Comparison of ENCODE assay signal across 13 mouse cellular contexts in genomic region chr7:138841436-138842151, GRCm38 (mm10). TPM values are rescaled to one million over a fixed set of nuclear protein-coding genes. Genes with fewer than 3 reads are reported as not detected.
DNase-seq lines count a peak whose midpoint lies in the region; ATAC-seq and TF ChIP-seq lines count a peak whose summit lies in the region.
"Had no signal": no experiment of that assay in that cellular context is flagged by ENCODE, and none has a peak within 500 bp of the region (broad histone marks: within the 10 kb centered on the region; RNA-seq: fewer than 3 reads in every experiment).

No protein-coding gene starts in this region.

- no peak for ATAC-seq in forebrain, embryonic 15.5 days (replicated peaks)
- no peak for ATAC-seq in kidney, postnatal 0 days (replicated peaks; ENCODE audit: low FRiP score, low read depth)
- no peak for ATAC-seq in neural tube, embryonic 13.5 days (ENCODE audit: low read depth)

- no peak for TF ChIP-seq CTCF in kidney, postnatal 0 days (IDR thresholded peaks at IDR 0.05; ENCODE audit: low read depth)

- DNase-seq in forebrain, embryonic 10.5 days (ENCODE audit: extremely low spot score, low spot score): no peak
- DNase-seq in kidney, postnatal 0 days (ENCODE audit: low spot score): peak; percentile 47
- DNase-seq in kidney, adult 8-10 months: no peak
- DNase-seq in R1 (ENCODE audit: low read depth, low spot score): peak; percentile 52
- no peak for DNase-seq in left cerebral cortex, postnatal 10 days (ENCODE audit: extremely low spot score in 1 of 2, low spot score in 2 of 2)

- H3K36me3 ChIP-seq in forebrain, embryonic 15.5 days: 0 out of 2 replicates have a peak, but pooled peaks cover 1% of the 10 kb centered on the region
- peaks cover 1% of the 10 kb centered on the region for H3K36me3 ChIP-seq in forebrain, embryonic 10.5 days (replicated peaks)
- no peaks in the 10 kb centered on the region for H3K36me3 ChIP-seq in kidney, postnatal 0 days (ENCODE audit: insufficient read depth, low read length)
- H3K36me3 ChIP-seq in neural tube, embryonic 13.5 days: peaks cover 2% of the 10 kb centered on the region

- H3K27ac ChIP-seq in forebrain, embryonic 15.5 days (replicated peaks): peak overlapping the region; percentile 61
- no peak overlapping the region for H3K27ac ChIP-seq in forebrain, embryonic 10.5 days
- no peak overlapping the region for H3K27ac ChIP-seq in kidney, postnatal 0 days
- H3K27ac ChIP-seq in neural tube, embryonic 13.5 days (replicated peaks): peak overlapping the region; percentile 59
- H3K27ac ChIP-seq: limb, embryonic 12.5 days had no signal

- peaks cover 39% of the 10 kb centered on the region for H3K4me1 ChIP-seq in forebrain, embryonic 15.5 days
- H3K4me1 ChIP-seq in forebrain, embryonic 10.5 days: peaks cover 27% of the 10 kb centered on the region
- H3K4me1 ChIP-seq in kidney, postnatal 0 days (replicated peaks; ENCODE audit: insufficient read depth, low read length): peaks cover 18% of the 10 kb centered on the region; the same call in 1 of the 2 replicates
- H3K4me1 ChIP-seq in neural tube, embryonic 13.5 days (replicated peaks): peaks cover 55% of the 10 kb centered on the region

- H3K27me3 ChIP-seq in forebrain, embryonic 15.5 days: no peaks in the 10 kb centered on the region
- H3K27me3 ChIP-seq in forebrain, embryonic 10.5 days (ENCODE audit: poor library complexity, severe bottlenecking): no peaks in the 10 kb centered on the region
- H3K27me3 ChIP-seq in kidney, postnatal 0 days (ENCODE audit: insufficient read depth, low read length): no peaks in the 10 kb centered on the region
- H3K27me3 ChIP-seq in neural tube, embryonic 13.5 days: no peaks in the 10 kb centered on the region
- H3K27me3 ChIP-seq: limb, embryonic 12.5 days; megakaryocyte, embryonic 14.5 days; Patski had no signal

- H3K4me3 ChIP-seq in forebrain, embryonic 15.5 days: no peak overlapping the region
- H3K4me3 ChIP-seq in forebrain, embryonic 10.5 days: no peak overlapping the region
- no peak overlapping the region for H3K4me3 ChIP-seq in kidney, postnatal 0 days (replicated peaks; ENCODE audit: low read depth, low read length)
- no peak overlapping the region for H3K4me3 ChIP-seq in neural tube, embryonic 13.5 days
- H3K4me3 ChIP-seq: erythroblast, embryonic 14.5 days; limb, embryonic 12.5 days; megakaryocyte, embryonic 14.5 days had no signal

- 79% methylated on average over 3 of the region's 3 CpGs for WGBS in forebrain, embryonic 15.5 days
- WGBS in forebrain, embryonic 10.5 days: 84% methylated on average over 3 of the region's 3 CpGs
- 56% methylated on average over 2 of the region's 3 CpGs for WGBS in kidney, postnatal 0 days
- WGBS in neural tube, embryonic 13.5 days: 74% methylated on average over 3 of the region's 3 CpGs

- intact Hi-C loops in left cerebral cortex, postnatal 10 days (cut with DNase I): loop anchor here (5.0 kb wide), 1 partner anchor 81 kb away; no protein-coding TSS in a partner anchor

- no peaks in the 10 kb centered on the region for H3K9me3 ChIP-seq in forebrain, embryonic 15.5 days
- no peaks in the 10 kb centered on the region for H3K9me3 ChIP-seq in forebrain, embryonic 10.5 days
- no peaks in the 10 kb centered on the region for H3K9me3 ChIP-seq in kidney, postnatal 0 days (replicated peaks; ENCODE audit: low read length)
- no peaks in the 10 kb centered on the region for H3K9me3 ChIP-seq in neural tube, embryonic 13.5 days
- H3K9me3 ChIP-seq: limb, embryonic 12.5 days; megakaryocyte, embryonic 14.5 days had no signal

- no peak overlapping the region for H3K4me2 ChIP-seq in forebrain, embryonic 15.5 days (replicated peaks)
- H3K4me2 ChIP-seq in kidney, postnatal 0 days (ENCODE audit: low read length): no peak overlapping the region
- peak overlapping the region; percentile 11; the same call in 1 of the 2 replicates for H3K4me2 ChIP-seq in neural tube, embryonic 13.5 days
- H3K4me2 ChIP-seq: heart, embryonic 11.5 days; limb, embryonic 12.5 days; lung, embryonic 14.5 days had no signal

- H3K9ac ChIP-seq in forebrain, embryonic 15.5 days (replicated peaks): no peak overlapping the region
- H3K9ac ChIP-seq in kidney, postnatal 0 days (ENCODE audit: low read depth, low read length): no peak overlapping the region
- peak overlapping the region; percentile 31; the same call in 1 of the 2 replicates for H3K9ac ChIP-seq in neural tube, embryonic 13.5 days
- H3K9ac ChIP-seq: limb, embryonic 12.5 days; lung, embryonic 14.5 days had no signal

RNA-seq across cellular contexts. Expression of gene Ppp2r2d, which starts 4.3 kb away (rescaled TPM):
- polyA plus RNA-seq in forebrain, embryonic 15.5 days (2015; fragmentation: Nextera tagmentation; extraction: Ambion mirVana): 71.3 and 73.4 TPM in 2 replicates
- polyA plus RNA-seq in forebrain, embryonic 10.5 days (2016; fragmentation: Nextera tagmentation; extraction: Ambion mirVana): 44.4 and 47.0 TPM in 2 replicates
- polyA plus RNA-seq in kidney, postnatal 0 days (2015; fragmentation: Nextera tagmentation; extraction: Ambion mirVana): 32.1 and 33.2 TPM in 2 replicates
- 84.9 and 87.4 TPM in 2 replicates for polyA plus RNA-seq in neural tube, embryonic 13.5 days (2015; fragmentation: Nextera tagmentation; extraction: Ambion mirVana)
- 10 to 100 TPM; 92.2 to 92.6 TPM for total RNA-seq in left cerebral cortex, postnatal 10 days (2021)

RNA-seq across cellular contexts. Expression of gene Mapk1ip1, which starts 4.5 kb away (rescaled TPM):
- polyA plus RNA-seq in forebrain, embryonic 15.5 days (2015; fragmentation: Nextera tagmentation; extraction: Ambion mirVana): 31.6 and 34.2 TPM in 2 replicates
- polyA plus RNA-seq in forebrain, embryonic 10.5 days (2016; fragmentation: Nextera tagmentation; extraction: Ambion mirVana): 9.8 and 11.3 TPM in 2 replicates
- 16.5 and 19.5 TPM in 2 replicates for polyA plus RNA-seq in kidney, postnatal 0 days (2015; fragmentation: Nextera tagmentation; extraction: Ambion mirVana)
- polyA plus RNA-seq in neural tube, embryonic 13.5 days (2015; fragmentation: Nextera tagmentation; extraction: Ambion mirVana): 34.0 and 35.5 TPM in 2 replicates
- total RNA-seq in left cerebral cortex, postnatal 10 days (2021): 10 to 100 TPM; 31.2 to 32.1 TPM

Comparison
In these comparisons a context has a peak if more than half of its experiments do, and no peak if none do; other contexts are left out.
1. H3K27ac ChIP-seq: peak in forebrain, embryonic 15.5 days (single experiment) and neural tube, embryonic 13.5 days (single experiment); none in forebrain, embryonic 10.5 days (single experiment) and kidney, postnatal 0 days (single experiment).
2. DNase-seq: peak in kidney, postnatal 0 days (single experiment) and R1 (single experiment); none in forebrain, embryonic 10.5 days (single experiment), kidney, adult 8-10 months (0 of 2) and left cerebral cortex, postnatal 10 days (0 of 2).